Mouse (Mus musculus) urinary bladder, postnatal 36 days (tissue): ENCODE measurements around the gene Lingo1.

Experiments
- DNase-seq, 2 experiments: peaks; one replicate each; pipeline ENCODE4 v3.0.0; 2022; ENCODE audit warnings: low spot score in 2 of 2, mixed read lengths in 1 of 2

Gene Lingo1

GRCm38 (mm10) chr9:56608691-56609351 is 187.4 kb downstream of the Lingo1 start:
- no peak for DNase-seq

GRCm38 (mm10) chr9:56606082-56606740 is 190.1 kb downstream of the Lingo1 start:
- no peak for DNase-seq

GRCm38 (mm10) chr9:56605443-56605806 is 190.8 kb downstream of the Lingo1 start:
- no peak for DNase-seq

GRCm38 (mm10) chr9:56604797-56605442 is 191.3 kb downstream of the Lingo1 start:
- DNase-seq: no peak

GRCm38 (mm10) chr9:56600655-56601054 is 195.6 kb downstream of the Lingo1 start:
- DNase-seq: no peak

GRCm38 (mm10) chr9:56592639-56593038 is 203.6 kb downstream of the Lingo1 start:
- DNase-seq: no peak

GRCm38 (mm10) chr9:56591248-56591888 is 204.9 kb downstream of the Lingo1 start:
- no peak for DNase-seq

GRCm38 (mm10) chr9:56589762-56590161 is 206.5 kb downstream of the Lingo1 start:
- DNase-seq: no peak

GRCm38 (mm10) chr9:56584043-56584424 is 212.2 kb downstream of the Lingo1 start:
- no peak for DNase-seq

GRCm38 (mm10) chr9:56583139-56584042 is 212.9 kb downstream of the Lingo1 start:
- no peak for DNase-seq

GRCm38 (mm10) chr9:56582628-56583027 is 213.6 kb downstream of the Lingo1 start:
- no peak for DNase-seq

- DNase-seq: no peak
Measured at GRCm38 (mm10) chr9:56581700-56582099, 214.6 kb downstream of the Lingo1 start.

- no peak for DNase-seq
Measured at GRCm38 (mm10) chr9:56581016-56581415, 215.3 kb downstream of the Lingo1 start.

GRCm38 (mm10) chr9:56580101-56580500 is 216.2 kb downstream of the Lingo1 start:
- DNase-seq: no peak

GRCm38 (mm10) chr9:56577405-56577804 is 218.9 kb downstream of the Lingo1 start:
- no peak for DNase-seq

GRCm38 (mm10) chr9:56572534-56573479 is 223.5 kb downstream of the Lingo1 start:
- no peak for DNase-seq
